Mouse (Mus musculus): ENCODE results near the gene D5Ertd579e. TPM values are rescaled to one million over a fixed set of nuclear protein-coding genes. Genes with fewer than 3 reads are reported as not detected.

D5Ertd579e gene
- total RNA-seq, 2 experiments from 2014 or later, result 16.0 to 20.2 TPM

GRCm38 (mm10) chr5:36553056-36553606 is 142.7 kb downstream of the D5Ertd579e start:
- ATAC-seq (replicated peaks; ENCODE audit: poor library complexity), result no peak

- no peak for ATAC-seq (replicated peaks; ENCODE audit: poor library complexity)
Measured at GRCm38 (mm10) chr5:36552391-36552790, 143.4 kb downstream of the D5Ertd579e start.

Other genes starting within 250 kb of the D5Ertd579e start
- 41.3 and 43.7 TPM in 2 replicates for gene Grpel1, start 231.0 kb downstream of the D5Ertd579e start, total RNA-seq (2015)
- 34.4 and 35.2 TPM in 2 replicates for gene Grpel1, start 231.0 kb downstream of the D5Ertd579e start, total RNA-seq (2017)
- 10.8 and 12.2 TPM in 2 replicates for gene Tada2b, start 211.7 kb downstream of the D5Ertd579e start, total RNA-seq (2015)
- gene Tada2b, start 211.7 kb downstream of the D5Ertd579e start, total RNA-seq (2017), result 20.6 and 21.5 TPM in 2 replicates
- 0.02 and 0.05 TPM in 2 replicates for gene Ccdc96, start 211.4 kb downstream of the D5Ertd579e start, total RNA-seq (2015)
- gene Ccdc96, start 211.4 kb downstream of the D5Ertd579e start, total RNA-seq (2017), result 0.25 TPM in 1 of 2 replicates, not detected in the other
- 13.7 and 19.5 TPM in 2 replicates for gene Tbc1d14, start 102.7 kb downstream of the D5Ertd579e start, total RNA-seq (2015)
- 5.8 and 6.7 TPM in 2 replicates for gene Tbc1d14, start 102.7 kb downstream of the D5Ertd579e start, total RNA-seq (2017)
- gene Bloc1s4, start 52.6 kb upstream of the D5Ertd579e start, total RNA-seq (2015), result 10.0 and 14.6 TPM in 2 replicates
- 13.7 and 16.9 TPM in 2 replicates for gene Bloc1s4, start 52.6 kb upstream of the D5Ertd579e start, total RNA-seq (2017)
- 230 and 234 TPM in 2 replicates for gene Mrfap1, start 100.7 kb upstream of the D5Ertd579e start, total RNA-seq (2015)
- 325 and 344 TPM in 2 replicates for gene Mrfap1, start 100.7 kb upstream of the D5Ertd579e start, total RNA-seq (2017)
- 35.2 and 37.6 TPM in 2 replicates for gene Man2b2, start 134.6 kb upstream of the D5Ertd579e start, total RNA-seq (2015)
- gene Man2b2, start 134.6 kb upstream of the D5Ertd579e start, total RNA-seq (2017), result 17.9 and 19.4 TPM in 2 replicates
- gene Ppp2r2c, start 172.5 kb upstream of the D5Ertd579e start, total RNA-seq (2015), result not detected in 2 replicates
- gene Ppp2r2c, start 172.5 kb upstream of the D5Ertd579e start, total RNA-seq (2017), result not detected in 2 replicates

All from megakaryocyte progenitor cell, adult 5-6 weeks (primary cell).